ENCODE assay signal across 31 mouse cellular contexts in genomic region chr14:35227581-35227980, GRCm38 (mm10).
"Had no signal": no experiment of that assay in that cellular context is flagged by ENCODE, and none has a peak within 500 bp of the region (broad histone marks: within the 10 kb centered on the region; RNA-seq: fewer than 3 reads in every experiment).

No protein-coding gene starts in this region.

- H3K9me3 ChIP-seq: limb, embryonic 10.5 days; limb, embryonic 12.5 days; limb, embryonic 13.5 days; limb, embryonic 15.5 days; liver, embryonic 12.5 days; liver, embryonic 13.5 days; liver, embryonic 15.5 days; lung, embryonic 15.5 days; midbrain, embryonic 10.5 days; midbrain, embryonic 12.5 days; midbrain, embryonic 15.5 days; neural tube, embryonic 12.5 days had no signal

- H3K27ac ChIP-seq: left cerebral cortex, adult 2 months; limb, embryonic 10.5 days; limb, embryonic 12.5 days; limb, embryonic 13.5 days; limb, embryonic 15.5 days; liver, embryonic 12.5 days; liver, embryonic 13.5 days; liver, embryonic 14.5 days; liver, embryonic 15.5 days; lung, embryonic 15.5 days; macrophage; midbrain, embryonic 10.5 days; midbrain, embryonic 12.5 days; midbrain, embryonic 15.5 days; neural tube, embryonic 12.5 days had no signal

- H3K9ac ChIP-seq: limb, embryonic 12.5 days; limb, embryonic 13.5 days; limb, embryonic 15.5 days; liver, embryonic 12.5 days; liver, embryonic 13.5 days; liver, embryonic 14.5 days; liver, embryonic 15.5 days; liver, postnatal 0 days; lung, embryonic 14.5 days; lung, embryonic 15.5 days; midbrain, embryonic 12.5 days; midbrain, embryonic 15.5 days; neural tube, embryonic 12.5 days had no signal

- ATAC-seq: liver, embryonic 12.5 days; liver, postnatal 0 days; lung, postnatal 0 days; midbrain, embryonic 15.5 days; midbrain, embryonic 16.5 days had no signal

- H3K4me2 ChIP-seq: limb, embryonic 12.5 days; limb, embryonic 13.5 days; limb, embryonic 15.5 days; liver, embryonic 11.5 days; liver, embryonic 12.5 days; liver, embryonic 13.5 days; liver, embryonic 15.5 days; lung, embryonic 14.5 days; lung, embryonic 15.5 days; midbrain, embryonic 12.5 days; midbrain, embryonic 15.5 days; neural tube, embryonic 12.5 days had no signal

- H3K4me1 ChIP-seq: limb, embryonic 10.5 days; limb, embryonic 12.5 days; limb, embryonic 13.5 days; limb, embryonic 15.5 days; liver, embryonic 12.5 days; liver, embryonic 13.5 days; liver, embryonic 15.5 days; lung, embryonic 15.5 days; megakaryocyte, embryonic 14.5 days; midbrain, embryonic 10.5 days; midbrain, embryonic 12.5 days; midbrain, embryonic 15.5 days; neural tube, embryonic 12.5 days had no signal

- H3K27me3 ChIP-seq: limb, embryonic 12.5 days; limb, embryonic 13.5 days; limb, embryonic 15.5 days; liver, embryonic 12.5 days; liver, embryonic 13.5 days; liver, embryonic 15.5 days; lung, embryonic 15.5 days; megakaryocyte, embryonic 14.5 days; midbrain, embryonic 12.5 days; midbrain, embryonic 15.5 days; neural tube, embryonic 12.5 days had no signal

- H3K4me3 ChIP-seq: left cerebral cortex, adult 2 months; limb, embryonic 10.5 days; limb, embryonic 12.5 days; limb, embryonic 13.5 days; limb, embryonic 15.5 days; liver, embryonic 12.5 days; liver, embryonic 13.5 days; liver, embryonic 15.5 days; lung, embryonic 15.5 days; megakaryocyte, embryonic 14.5 days; midbrain, embryonic 10.5 days; midbrain, embryonic 12.5 days; midbrain, embryonic 15.5 days; myocyte; neural tube, embryonic 12.5 days had no signal

- H3K36me3 ChIP-seq: limb, embryonic 10.5 days; limb, embryonic 12.5 days; limb, embryonic 13.5 days; limb, embryonic 15.5 days; liver, embryonic 12.5 days; liver, embryonic 13.5 days; liver, embryonic 15.5 days; lung, embryonic 15.5 days; midbrain, embryonic 10.5 days; midbrain, embryonic 12.5 days; midbrain, embryonic 15.5 days; neural tube, embryonic 12.5 days had no signal

- DNase-seq: left cerebral cortex, postnatal 4 days; liver; liver, embryonic 13.5 days; liver, postnatal 0 days; lung, adult 18-20 months; lung, adult 2 months; lung, embryonic 14.5 days; lung, postnatal 10 days; lung, postnatal 14 days; lung, postnatal 36 days; lung, postnatal 4 days; midbrain, embryonic 14.5 days had no signal
